Mouse (Mus musculus) ZHBTc4 (cell line): ENCODE measurements around the gene Ampd2.
A peak's percentile ranks its signal among the peaks of the same experiment; 100 is the strongest.

ENCODE experiments used
- DNase-seq: peaks from one replicate; pipeline ENCODE4 v3.0.0-alpha.2; 2011; ENCODE audit warnings: low read depth, low spot score

Ampd2 gene

DNA sequence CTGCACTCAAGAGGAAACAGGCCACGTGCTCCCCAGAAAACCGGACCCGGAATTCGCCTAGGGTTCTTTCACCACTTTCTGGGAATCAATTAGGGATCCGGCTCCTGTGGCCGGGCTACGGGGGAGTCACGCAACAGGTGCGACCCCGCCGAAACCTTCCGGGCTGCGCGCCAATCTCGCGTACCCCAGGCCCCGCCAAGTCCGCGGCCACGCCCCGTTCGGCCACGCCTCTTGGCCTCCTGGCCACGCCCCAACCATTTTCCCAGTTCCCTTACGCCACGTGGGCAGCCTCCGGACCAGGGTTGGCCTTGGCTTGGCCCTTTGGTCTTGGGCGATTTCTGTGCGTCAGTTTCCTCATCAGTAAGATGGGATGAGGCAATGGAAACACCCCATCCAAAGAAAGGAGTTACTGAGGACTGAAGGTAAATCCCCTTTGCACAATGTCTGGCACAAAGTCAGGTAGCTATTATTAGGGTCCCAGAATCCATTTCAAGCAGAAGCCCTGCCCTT, at the start of gene Ampd2:
Gene Ampd2 (minus strand): TSS at position 182 of the 510 bp plus-strand sequence.
- peak; percentile 91 for DNase-seq

GRCm38 (mm10) chr3:108134701-108135100, 48.2 kb upstream of the Ampd2 start:
- DNase-seq, result no peak

GRCm38 (mm10) chr3:108132484-108132883, 46.0 kb upstream of the Ampd2 start:
- no peak for DNase-seq

DNA sequence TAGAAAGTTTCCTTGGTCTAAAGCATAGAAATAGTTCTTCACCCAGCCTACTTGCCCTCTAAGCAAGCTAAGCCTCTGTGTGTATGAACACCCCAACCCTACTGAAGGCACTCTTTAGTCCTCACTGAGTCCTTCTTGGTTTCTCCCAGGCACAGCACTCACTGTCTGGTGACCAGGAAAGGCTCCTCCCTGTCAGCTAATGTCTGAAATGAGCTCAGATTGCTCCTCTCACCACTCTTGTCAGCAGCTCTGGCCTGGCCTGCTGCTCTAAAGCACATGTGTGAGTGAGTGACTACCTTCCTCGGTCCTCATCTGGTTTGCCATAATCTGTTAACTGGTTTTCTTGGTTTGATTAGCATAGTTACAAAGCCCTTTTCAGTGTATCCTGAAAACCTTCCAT, 45.4 kb upstream of the Ampd2 start:
- no peak for DNase-seq

DNA sequence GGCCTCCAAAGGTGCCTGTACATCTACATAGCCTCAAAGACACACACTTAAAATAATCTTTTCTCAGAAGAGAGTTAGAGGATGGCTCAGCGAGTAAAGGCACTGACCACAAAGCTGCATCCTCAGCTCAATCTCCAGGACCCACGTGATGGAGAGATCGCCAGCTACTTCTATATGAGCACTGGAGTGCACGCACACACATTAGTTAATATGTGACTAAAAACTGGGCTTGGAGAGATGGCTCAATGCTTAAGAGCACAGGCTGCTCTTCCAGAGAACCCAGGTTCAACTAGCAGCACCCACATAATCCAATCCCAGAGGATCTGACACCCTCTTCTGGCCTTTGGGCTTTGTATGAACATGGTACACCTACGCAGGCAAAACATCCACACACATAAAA, 44.8 kb upstream of the Ampd2 start:
- no peak for DNase-seq

DNA sequence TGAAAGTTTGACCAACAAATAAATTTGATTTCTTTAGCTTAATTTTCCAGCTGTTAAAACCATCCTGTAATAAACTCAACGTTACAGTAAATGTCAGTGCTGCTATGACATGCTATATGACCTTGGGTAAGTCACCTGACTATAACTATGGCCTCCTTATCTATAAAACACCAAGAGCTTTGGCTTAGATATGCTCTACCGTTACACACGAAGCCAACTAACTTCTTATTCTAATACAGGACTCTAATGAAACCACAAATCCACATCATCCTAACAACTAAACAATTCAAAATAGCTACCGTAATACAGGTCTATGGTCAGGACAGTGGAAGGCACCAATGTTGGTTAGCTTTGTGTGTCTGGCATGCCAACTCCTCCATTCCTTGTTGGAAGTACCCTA, 43.4 kb upstream of the Ampd2 start:
- no peak for DNase-seq

DNA sequence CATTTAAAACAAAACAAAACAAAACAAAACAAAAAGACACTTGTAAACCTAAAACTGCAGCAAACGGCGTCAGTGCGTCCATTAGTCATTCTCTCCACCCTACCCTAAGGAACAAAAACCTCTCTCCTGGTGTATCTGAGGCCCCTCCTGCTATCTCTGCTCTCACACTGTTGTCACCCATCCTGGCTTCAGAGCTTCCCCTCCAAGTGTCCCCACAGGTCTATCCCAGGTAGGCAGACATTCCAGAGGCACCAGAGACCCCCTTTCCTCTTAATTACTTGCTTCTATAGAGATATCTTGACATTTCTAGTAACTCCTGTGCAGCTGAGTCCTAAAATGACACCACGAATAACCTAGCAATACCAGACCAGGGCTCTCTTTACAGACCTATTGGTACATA, 42.9 kb upstream of the Ampd2 start:
- DNase-seq, result no peak

GRCm38 (mm10) chr3:108128520-108128919, 42.1 kb upstream of the Ampd2 start:
- no peak for DNase-seq

DNA sequence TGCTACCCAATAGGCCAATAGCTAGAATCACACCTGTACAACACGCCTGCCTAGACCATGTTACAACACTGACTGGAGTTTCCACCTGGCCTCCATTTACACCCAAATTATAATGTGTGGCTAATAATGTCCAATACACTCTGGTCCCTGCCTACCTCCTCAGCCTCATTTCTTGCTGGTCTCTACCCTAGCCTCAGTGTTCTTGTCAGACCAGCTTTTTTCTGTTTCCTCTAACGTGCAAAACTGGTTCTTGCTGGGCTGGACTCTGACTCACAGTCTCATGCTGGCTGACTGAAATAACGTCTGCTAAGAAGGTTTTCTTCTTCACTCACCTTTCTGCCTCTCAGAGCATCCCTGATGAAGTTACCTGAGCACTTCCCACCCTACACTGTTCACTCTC, 39.9 kb upstream of the Ampd2 start:
- DNase-seq, result no peak

DNA sequence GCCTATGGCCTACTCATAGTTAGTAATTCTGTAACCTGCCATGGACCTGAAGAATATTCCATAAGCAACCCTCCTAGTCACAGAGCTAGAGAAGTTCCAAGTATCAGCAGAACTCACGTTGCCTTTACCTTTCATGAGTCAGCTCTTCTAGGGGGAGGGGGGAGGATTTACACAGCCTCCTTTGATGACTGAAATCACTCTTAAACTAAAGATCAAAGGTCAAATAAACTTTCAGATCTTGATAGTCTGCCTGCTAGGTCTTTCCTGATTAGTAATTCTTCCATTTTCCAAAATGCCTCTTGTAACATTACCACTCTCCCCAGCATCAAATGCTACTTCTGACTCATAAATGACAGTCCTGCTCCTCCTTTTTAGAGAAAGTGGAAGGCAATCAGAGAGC, 37.7 kb upstream of the Ampd2 start:
- DNase-seq, result no peak

GRCm38 (mm10) chr3:108123242-108123641, 36.8 kb upstream of the Ampd2 start:
- DNase-seq, result no peak

GRCm38 (mm10) chr3:108121101-108121500, 34.6 kb upstream of the Ampd2 start:
- no peak for DNase-seq

DNA sequence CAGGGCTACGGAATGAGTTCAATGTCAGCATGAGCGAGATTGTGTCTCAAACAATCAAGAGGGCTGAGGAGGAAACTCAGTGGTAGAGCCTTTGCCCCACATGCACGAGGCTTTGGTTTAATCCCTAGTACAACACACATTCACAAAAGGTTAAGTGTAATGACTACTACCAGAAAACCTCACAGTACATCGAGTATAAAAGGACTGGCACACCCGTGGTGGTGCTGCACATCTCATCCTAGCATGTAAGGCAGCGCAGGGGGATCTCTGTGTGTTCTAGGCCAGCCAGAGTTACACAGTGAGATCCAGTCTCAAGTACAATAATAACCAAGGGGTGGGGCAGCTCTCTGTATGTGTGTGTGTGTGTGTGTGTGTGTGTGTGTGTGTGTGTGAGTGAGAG, 31.0 kb upstream of the Ampd2 start:
- no peak for DNase-seq

- no peak for DNase-seq
Observed at GRCm38 (mm10) chr3:108113591-108114289, 27.3 kb upstream of the Ampd2 start.

GRCm38 (mm10) chr3:108112666-108113065, 26.2 kb upstream of the Ampd2 start:
- DNase-seq, result no peak

DNA sequence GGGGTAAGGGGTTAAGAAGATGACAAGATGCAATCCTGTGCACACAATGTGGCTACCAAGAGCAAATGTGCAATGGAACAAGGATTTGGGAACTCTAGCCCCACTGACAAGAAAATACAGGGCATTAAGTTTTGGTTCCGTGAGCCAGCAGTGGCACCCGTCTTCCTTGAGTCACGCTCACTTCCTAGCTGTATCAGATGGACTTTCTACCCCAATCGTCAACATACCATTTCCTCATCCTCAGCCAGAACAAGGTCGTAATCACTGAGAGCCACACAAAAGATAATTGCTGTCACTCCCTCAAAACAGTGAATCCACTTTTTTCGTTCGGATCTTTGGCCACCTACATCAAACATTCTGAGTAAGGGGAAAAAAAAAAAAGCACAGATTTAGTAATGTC, 25.8 kb upstream of the Ampd2 start:
- DNase-seq, result no peak

- no peak for DNase-seq
Observed at GRCm38 (mm10) chr3:108111320-108111719, 24.9 kb upstream of the Ampd2 start.

GRCm38 (mm10) chr3:108105281-108105680, 18.8 kb upstream of the Ampd2 start:
- DNase-seq, result no peak

DNA sequence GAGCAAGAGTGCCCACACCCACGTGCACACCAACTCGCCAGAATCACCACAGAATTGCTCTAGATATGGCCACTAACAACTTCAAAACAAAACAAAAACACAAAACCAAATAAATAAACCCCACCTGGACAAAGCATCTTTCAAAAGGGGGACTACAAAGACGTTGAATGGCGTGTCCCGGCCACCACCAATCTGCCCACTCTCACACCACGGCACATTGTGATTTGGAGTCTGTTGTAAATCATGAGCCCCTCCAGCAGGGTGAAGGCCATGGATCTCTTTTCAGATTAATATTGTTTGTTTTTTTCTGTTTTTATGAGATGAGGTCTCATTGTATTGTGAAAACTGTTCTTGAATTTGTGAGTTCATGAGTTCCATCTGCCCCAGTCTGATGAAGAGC, 15.6 kb upstream of the Ampd2 start:
- DNase-seq, result no peak

DNA sequence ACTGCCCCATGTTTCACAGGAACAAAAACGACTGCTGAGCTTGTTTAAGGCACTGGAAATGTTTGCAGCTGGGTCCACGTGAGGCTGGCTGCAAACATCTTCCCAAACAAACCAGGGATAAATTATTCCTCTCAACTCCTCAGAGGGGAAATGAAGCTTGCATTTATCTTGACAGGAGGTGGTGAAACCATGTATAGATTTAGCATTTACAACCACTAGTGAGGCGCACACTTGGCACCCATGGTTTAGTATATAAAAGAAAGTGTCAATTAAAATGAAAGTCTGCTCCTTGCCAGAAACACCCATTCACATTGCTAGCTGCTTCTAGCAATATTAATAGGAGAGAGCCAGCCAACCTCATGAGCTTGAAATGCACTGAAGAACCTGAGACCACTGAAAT, 15.1 kb upstream of the Ampd2 start:
- DNase-seq, result no peak

DNA sequence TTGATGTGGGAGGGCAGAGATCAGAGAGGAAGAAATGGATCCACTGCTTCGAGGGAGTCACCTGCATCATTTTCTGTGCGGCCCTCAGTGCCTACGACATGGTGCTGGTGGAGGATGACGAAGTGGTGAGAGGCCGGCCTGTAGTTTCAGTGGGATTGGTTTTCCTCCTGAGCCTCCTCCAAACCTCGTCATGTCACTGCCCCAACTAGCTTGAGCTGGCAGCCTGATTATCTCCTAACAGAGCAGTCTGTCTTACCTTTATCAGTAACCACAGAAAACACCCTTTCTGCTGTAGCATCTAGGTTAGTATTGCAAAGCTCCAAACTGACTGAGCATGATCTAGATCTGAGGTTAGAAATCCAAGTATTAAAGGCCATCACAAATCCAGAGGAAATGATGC, 11.9 kb upstream of the Ampd2 start:
- no peak for DNase-seq

GRCm38 (mm10) chr3:108097656-108098055, 11.2 kb upstream of the Ampd2 start:
- no peak for DNase-seq

DNA sequence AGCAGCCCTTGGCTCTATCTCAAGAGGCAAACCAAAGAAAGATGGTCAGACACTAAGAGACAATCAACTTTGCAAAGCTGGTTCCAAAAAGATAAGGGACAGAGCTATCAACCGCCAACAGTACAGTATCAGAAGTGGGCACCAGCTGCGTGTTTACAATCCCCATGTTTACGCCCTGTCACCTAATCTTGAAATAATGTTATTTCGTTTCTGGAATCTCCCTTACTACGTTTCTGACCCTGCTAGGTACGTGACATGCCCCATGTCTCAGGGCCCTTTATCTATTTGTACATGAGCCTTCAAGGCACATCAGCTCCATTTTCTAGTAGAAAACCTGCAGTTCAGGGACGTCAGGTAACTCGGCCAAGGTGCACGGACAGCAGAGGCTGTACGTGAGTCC, 10.3 kb upstream of the Ampd2 start:
- no peak for DNase-seq

GRCm38 (mm10) chr3:108096226-108096625, 9.8 kb upstream of the Ampd2 start:
- DNase-seq, result no peak
